Mouse (Mus musculus) heart, postnatal 4 days (tissue): ENCODE measurements around the gene Olfr742. TPM values are rescaled to one million over a fixed set of nuclear protein-coding genes. Genes with fewer than 3 reads are reported as not detected.

Experiments
- DNase-seq: peaks from one replicate; pipeline ENCODE4 v3.0.0; 2021
- total RNA-seq, 2 experiments: library from RNA; stranded (reverse); gene quantifications; 2 replicates each; pipeline ENCODE4 v1.2.3; 2021

The Olfr742 gene
- not detected for total RNA-seq

DNA sequence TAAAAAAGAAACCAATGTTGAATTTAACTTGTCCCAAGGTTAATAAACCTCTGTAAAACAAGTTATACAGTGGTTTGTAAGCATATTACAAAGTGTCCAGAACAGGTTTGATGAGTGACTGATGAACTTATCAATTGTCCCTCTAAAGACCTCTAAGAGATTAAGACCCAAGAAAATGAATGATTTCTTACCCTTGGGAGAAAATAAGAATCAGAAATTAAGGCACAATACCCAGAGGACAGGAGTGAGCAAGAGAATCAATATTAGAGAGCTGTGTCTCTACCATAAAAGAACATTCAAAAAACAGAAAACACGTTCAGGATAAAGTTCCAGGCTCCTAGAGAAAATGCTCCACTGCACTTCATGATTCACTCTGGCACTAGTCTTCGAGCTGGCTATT, at the start of gene Olfr742:
Gene Olfr742, plus strand, starts transcription at position 301 of the 400 bp plus-strand sequence.
- no peak for DNase-seq

DNA sequence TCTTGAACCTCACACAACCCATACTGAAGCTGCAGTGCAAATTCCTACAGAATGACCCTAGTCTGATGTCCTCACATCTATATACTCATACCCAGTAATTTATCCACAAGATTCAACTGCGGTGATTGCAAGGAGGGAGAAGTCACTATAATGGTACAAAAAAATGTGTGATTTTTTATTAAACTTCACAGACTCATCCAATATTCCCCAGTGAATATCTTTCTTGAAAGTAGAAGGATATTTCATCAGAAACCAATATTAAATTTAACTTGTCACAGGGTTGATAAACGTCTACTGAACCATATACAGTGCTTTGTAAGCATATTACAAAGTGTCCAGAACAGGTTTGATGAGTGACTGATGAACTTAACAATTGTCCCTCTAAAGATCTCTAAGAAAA, 31.0 kb upstream of the Olfr742 start, which contains the start of gene Olfr741:
Gene Olfr741, plus strand, starts transcription at position 301 of the 400 bp plus-strand sequence.
- no peak for DNase-seq

DNA sequence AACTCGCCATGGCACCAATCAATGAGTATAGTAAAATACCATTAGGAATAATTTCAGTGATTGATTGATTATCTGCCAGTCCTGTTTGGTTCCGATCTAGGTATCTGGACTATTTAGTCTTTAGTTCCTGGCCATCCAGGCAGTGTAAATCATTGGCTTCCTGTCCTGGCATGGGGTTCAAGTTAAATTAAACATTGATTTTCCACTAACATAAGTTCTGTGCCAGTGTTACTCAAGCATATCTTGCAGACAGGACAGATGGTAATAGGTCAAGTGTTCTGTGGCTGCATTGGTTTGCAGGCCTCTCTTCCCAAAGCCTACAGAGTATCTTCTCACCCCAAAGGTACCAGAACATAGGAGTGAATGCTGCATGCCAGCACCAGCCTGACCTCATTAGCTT, 25.0 kb upstream of the Olfr742 start:
- no peak for DNase-seq

DNA sequence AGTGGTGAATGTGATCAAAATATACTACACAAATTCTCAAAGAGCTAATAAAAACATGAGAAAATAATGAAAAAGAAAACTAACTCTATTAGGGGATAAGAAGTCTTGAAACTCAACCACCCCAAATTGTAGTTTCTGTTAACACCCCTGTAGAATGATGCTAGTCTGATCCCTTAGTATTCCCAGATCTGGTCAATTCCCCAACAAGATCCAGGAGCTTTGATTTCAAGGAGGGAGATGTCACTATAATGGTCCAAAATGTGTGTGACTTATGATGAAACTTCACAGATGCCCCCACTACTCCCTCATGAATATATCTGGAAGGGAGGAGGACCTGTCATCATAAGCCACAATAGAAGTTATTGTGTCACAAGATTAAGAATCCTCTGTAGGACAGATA, 18.1 kb downstream of the Olfr742 start, which contains the start of gene Olfr743:
Gene Olfr743, plus strand, starts transcription at position 301 of the 400 bp plus-strand sequence.
- DNase-seq, result no peak

DNA sequence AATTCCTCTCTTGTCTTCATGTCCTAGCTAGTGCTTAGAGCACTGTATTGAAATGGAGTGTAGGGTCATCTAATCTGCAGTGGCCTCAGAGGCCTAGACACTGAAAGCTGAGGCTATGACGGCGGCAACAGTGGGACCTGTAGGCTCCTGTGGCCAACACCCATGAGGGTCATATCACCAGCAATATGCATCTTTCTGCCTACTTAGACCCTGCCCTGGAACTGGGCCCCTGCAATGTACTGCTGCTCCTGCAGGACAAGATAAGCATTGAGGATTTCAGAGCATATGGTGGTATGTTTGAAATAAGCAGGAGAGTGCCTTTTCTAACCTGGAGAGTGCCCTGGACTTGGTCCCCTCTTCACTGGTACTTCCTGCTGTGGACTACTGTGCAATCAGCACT, 49.3 kb downstream of the Olfr742 start:
- DNase-seq, result no peak

Other genes starting within 250 kb of the Olfr742 start
- gene Olfr732, start 219.4 kb upstream of the Olfr742 start, total RNA-seq, result not detected
- not detected for gene Olfr733, start 202.1 kb upstream of the Olfr742 start, total RNA-seq
- gene Olfr734, start 176.8 kb upstream of the Olfr742 start, total RNA-seq, result not detected
- gene Olfr735, start 154.7 kb upstream of the Olfr742 start, total RNA-seq, result not detected
- gene Tlr11, start 145.7 kb upstream of the Olfr742 start, total RNA-seq, result not detected
- not detected for gene Olfr736, start 122.4 kb upstream of the Olfr742 start, total RNA-seq
- not detected for gene Olfr738, start 96.0 kb upstream of the Olfr742 start, total RNA-seq
- gene Olfr739, start 85.0 kb upstream of the Olfr742 start, total RNA-seq, result not detected
- not detected for gene Olfr740, start 58.1 kb upstream of the Olfr742 start, total RNA-seq
- gene Olfr741, start 30.9 kb upstream of the Olfr742 start, total RNA-seq, result not detected
- gene Olfr743, start 18.2 kb downstream of the Olfr742 start, total RNA-seq, result not detected
- not detected for gene Olfr744, start 111.3 kb downstream of the Olfr742 start, total RNA-seq
- not detected for gene Olfr745, start 135.8 kb downstream of the Olfr742 start, total RNA-seq
- not detected for gene Olfr746, start 143.5 kb downstream of the Olfr742 start, total RNA-seq
- not detected for gene Olfr747, start 189.6 kb downstream of the Olfr742 start, total RNA-seq
- gene Olfr748, start 203.8 kb downstream of the Olfr742 start, total RNA-seq, result not detected
- gene Olfr749, start 241.5 kb downstream of the Olfr742 start, total RNA-seq, result not detected